Mouse (Mus musculus) heart, embryonic 15.5 days (tissue): ENCODE data around the gene Tet3. TPM values are rescaled to one million over a fixed set of nuclear protein-coding genes. Genes with fewer than 3 reads are reported as not detected.
"Not testable (repeated sequence)": the region's sequence is repeated elsewhere in the genome, so short reads cannot be mapped to it uniquely, and the experiment has no call there.

Source experiments
- ATAC-seq: fragments of 200-750 bp; cut with Nextera tagmentation; replicated peaks from 2 replicates; pipeline ENCODE4 v1.8.0; 2017; ENCODE audit warnings: low read depth, moderate TSS enrichment; ENCODE audit not compliant: insufficient number of reproducible peaks, insufficient read depth, low FRiP score
- H3K27ac ChIP-seq: fragments of 300-500 bp; sonication (generic); 2 replicates; pipeline ENCODE4 v1.5.1; 2015; ENCODE audit warnings: mild to moderate bottlenecking, inconsistent platforms
- H3K27me3 ChIP-seq: fragments of 300-500 bp; sonication (generic); 2 replicates; pipeline ENCODE4 v1.6.1; 2015; ENCODE audit warnings: inconsistent platforms
- H3K36me3 ChIP-seq: fragments of 300-500 bp; sonication (generic); 2 replicates; pipeline ENCODE4 v1.6.1; 2015; ENCODE audit warnings: mild to moderate bottlenecking, inconsistent platforms
- H3K4me1 ChIP-seq: fragments of 300-500 bp; sonication (generic); replicated peaks from 2 replicates; pipeline ENCODE4 v1.6.1; 2015; ENCODE audit warnings: inconsistent platforms
- H3K4me2 ChIP-seq: fragments of 300-500 bp; sonication (generic); 2 replicates; pipeline ENCODE4 v1.6.1; 2015; ENCODE audit warnings: inconsistent platforms, mild to moderate bottlenecking, moderate library complexity
- H3K4me3 ChIP-seq: fragments of 300-500 bp; sonication (generic); 2 replicates; pipeline ENCODE4 v1.5.1; 2015; ENCODE audit warnings: mild to moderate bottlenecking, inconsistent platforms
- H3K9ac ChIP-seq: fragments of 300-500 bp; sonication (generic); 2 replicates; pipeline ENCODE4 v1.6.1; 2015; ENCODE audit warnings: mild to moderate bottlenecking, inconsistent platforms
- H3K9me3 ChIP-seq: fragments of 300-500 bp; sonication (generic); replicated peaks from 2 replicates; pipeline ENCODE4 v1.6.1; 2016; ENCODE audit warnings: inconsistent platforms
- WGBS: fragments of 180-500 bp; shearing (Covaris S2); methylation state at CpG from one replicate; pipeline ENCODE4 v1.1.7; 2015; ENCODE audit warnings: mixed read lengths; 5-methylcytosine and 5-hydroxymethylcytosine counted together
- polyA plus RNA-seq: library from polyadenylated mRNA; unstranded; fragments of >200 nt; fragmentation: Nextera tagmentation; extraction: Ambion mirVana; gene quantifications from 2 replicates; pipeline ENCODE4 v1.2.1, GENCODE M21; 2015

Tet3 gene
- polyA plus RNA-seq, 1 experiment from 2014 or later, result 26.2 TPM

GRCm38 (mm10) chr6:83354856-83355781, 103.8 kb downstream of the Tet3 start:
- Histone ChIP-seq H3K4me2 (no peak overlapping the region), H3K9me3 (no peaks in the 10 kb centered on the region), H3K27me3 (no peaks in the 10 kb centered on the region), H3K9ac (no peak overlapping the region), H3K36me3 (peaks cover 61% of the 10 kb centered on the region), H3K27ac (no peak overlapping the region), H3K4me1 (peaks cover 18% of the 10 kb centered on the region), H3K4me3 (no peak overlapping the region)
- no peak for ATAC-seq
- WGBS, result 84% methylated on average over 9 of the region's 9 CpGs

DNA sequence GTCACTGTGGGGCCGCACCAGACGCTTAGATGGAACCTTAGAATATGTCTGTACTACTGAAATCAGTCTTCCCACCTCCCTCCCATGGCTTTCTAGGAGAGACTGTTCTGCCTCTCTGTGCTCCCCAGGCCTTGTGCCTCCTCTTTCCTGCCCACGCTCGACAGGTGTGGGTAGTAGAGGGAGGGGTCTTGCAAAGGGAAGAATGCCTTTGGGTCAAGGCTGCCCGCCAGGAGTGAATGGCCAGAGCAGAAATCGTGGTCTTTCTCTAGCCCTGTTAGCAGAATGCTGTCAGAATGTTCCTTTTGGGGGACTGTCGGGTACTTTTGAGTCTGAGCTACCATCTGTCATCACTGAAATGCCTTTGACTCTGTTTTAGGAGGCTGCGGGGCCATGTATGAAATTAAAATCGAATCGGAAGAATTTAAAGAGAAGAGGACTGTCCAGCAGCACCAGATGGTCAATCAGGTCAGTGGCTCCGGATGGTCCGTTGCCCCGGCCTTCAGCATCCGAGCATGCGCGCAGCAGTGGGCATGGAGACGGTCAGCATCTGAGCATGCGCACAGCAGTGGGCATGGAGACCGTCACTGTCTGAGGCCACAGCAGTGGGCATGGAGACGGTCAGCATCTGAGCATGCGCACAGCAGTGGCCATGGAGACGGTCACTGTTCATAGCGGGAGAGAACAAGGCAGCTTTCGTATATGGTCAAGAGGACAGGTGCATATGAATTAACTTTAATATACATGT, 106.0 kb downstream of the Tet3 start:
- no peaks in the 10 kb centered on the region for H3K9me3 ChIP-seq
- no peak overlapping the region for H3K4me3 ChIP-seq
- H3K27ac ChIP-seq, result no peak overlapping the region
- H3K27me3 ChIP-seq, result no peaks in the 10 kb centered on the region
- H3K36me3 ChIP-seq, result peaks cover 41% of the 10 kb centered on the region
- 91% methylated on average over 24 of the region's 24 CpGs for WGBS
- no peak overlapping the region for H3K9ac ChIP-seq
- no peak overlapping the region for H3K4me2 ChIP-seq
- H3K4me1 ChIP-seq, result peaks cover 30% of the 10 kb centered on the region
- ATAC-seq, result no peak

DNA sequence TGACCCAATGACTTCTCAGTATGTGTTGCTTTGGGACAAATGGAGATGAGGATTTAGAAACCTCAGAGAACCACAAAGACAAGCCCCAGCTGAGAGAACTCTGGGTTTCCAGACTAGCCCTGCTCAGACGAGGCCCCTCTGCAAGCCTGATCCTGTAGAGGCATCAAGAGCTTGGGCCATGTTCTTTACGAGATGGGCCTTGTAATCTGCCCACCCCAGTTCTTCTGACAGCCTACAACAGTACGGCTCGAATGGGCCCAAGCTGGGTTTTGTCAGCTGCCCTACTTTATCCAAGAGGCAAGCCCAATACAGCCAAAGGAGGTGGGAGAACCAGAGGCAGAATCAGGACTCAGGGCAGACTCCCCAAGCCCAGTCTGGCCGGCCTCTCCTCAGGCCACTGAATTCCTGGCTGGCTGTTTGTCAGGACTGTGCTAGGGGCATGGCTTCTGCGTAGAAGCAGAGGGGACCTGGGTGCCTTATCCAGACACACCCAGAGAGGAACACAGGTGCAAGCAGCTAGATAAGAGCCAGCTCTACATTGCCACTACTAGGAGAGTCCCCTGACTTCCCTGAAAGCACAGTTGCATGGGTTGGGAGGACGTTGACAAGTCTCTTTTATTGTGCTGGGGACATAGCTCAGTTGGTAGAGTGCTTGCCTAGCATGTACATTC, 107.3 kb downstream of the Tet3 start:
- Histone ChIP-seq H3K36me3 (peaks cover 34% of the 10 kb centered on the region), H3K4me3 (no peak overlapping the region), H3K9ac (no peak overlapping the region), H3K4me2 (no peak overlapping the region), H3K27ac (no peak overlapping the region), H3K9me3 (no peaks in the 10 kb centered on the region), H3K27me3 (no peaks in the 10 kb centered on the region), H3K4me1 (peaks cover 26% of the 10 kb centered on the region)
- no peak for ATAC-seq
- WGBS, result 77% methylated on average over 7 of the region's 7 CpGs

DNA sequence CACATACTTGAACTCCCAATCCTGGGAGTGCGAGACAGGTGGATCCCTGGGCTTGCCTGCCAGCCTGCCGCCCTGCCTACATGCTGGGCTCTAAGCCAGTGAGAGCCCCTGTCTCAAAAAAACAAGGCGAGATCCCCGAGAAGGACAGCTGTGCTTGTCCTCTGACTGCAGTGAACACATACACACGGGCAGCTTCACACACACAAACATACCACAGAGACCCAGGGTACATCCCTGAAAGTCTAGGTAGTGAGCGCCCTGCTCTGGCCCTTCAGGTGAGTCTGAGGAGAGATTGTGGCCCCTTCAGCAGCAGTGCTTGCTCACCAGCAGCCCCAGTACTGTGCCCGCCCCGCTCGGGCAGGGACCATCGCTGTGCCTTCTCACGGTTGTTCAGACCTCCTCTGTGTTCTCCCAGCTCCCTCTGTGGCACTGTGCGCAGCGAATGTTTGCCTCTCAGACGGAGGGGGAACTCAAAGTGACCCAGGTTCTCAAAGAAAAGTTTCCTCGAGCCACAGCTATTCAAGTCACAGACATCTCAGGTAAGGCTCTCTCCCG, 108.0 kb downstream of the Tet3 start:
- no peak overlapping the region for H3K4me3 ChIP-seq
- peaks cover 26% of the 10 kb centered on the region for H3K4me1 ChIP-seq
- WGBS, result 85% methylated on average over 16 of the region's 16 CpGs
- no peaks in the 10 kb centered on the region for H3K27me3 ChIP-seq
- ATAC-seq, result no peak
- H3K4me2 ChIP-seq, result no peak overlapping the region
- H3K27ac ChIP-seq, result no peak overlapping the region
- no peaks in the 10 kb centered on the region for H3K9me3 ChIP-seq
- no peak overlapping the region for H3K9ac ChIP-seq
- H3K36me3 ChIP-seq, result peaks cover 34% of the 10 kb centered on the region

DNA sequence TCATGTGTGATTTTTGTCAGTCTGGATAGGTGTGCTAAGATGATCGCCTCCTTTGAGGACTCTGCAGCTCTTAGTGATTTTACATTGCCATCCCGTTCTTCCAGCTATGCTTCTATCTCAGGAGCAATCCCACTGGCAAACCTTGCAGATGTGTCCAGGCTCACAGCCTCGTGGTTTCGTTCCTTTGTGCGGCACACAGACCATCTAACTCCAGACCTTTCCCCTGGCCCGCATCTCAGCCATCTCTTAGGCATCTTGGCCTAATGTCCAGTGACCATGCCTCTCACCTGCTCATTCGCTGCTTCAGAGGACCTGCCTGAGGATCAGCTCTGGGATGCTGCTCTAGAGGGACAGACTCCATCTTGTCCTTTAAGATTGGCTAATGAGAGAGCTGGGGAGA, 108.7 kb downstream of the Tet3 start:
- no peaks in the 10 kb centered on the region for H3K27me3 ChIP-seq
- H3K9ac ChIP-seq, result peak overlapping the region; percentile 95
- no peak overlapping the region for H3K27ac ChIP-seq
- WGBS, result 76% methylated on average over 7 of the region's 7 CpGs
- peak overlapping the region; percentile 85 for H3K4me2 ChIP-seq
- peaks cover 27% of the 10 kb centered on the region for H3K36me3 ChIP-seq
- peak overlapping the region; percentile 80 for H3K4me3 ChIP-seq
- no peak for ATAC-seq
- no peaks in the 10 kb centered on the region for H3K9me3 ChIP-seq
- peaks cover 26% of the 10 kb centered on the region for H3K4me1 ChIP-seq

DNA sequence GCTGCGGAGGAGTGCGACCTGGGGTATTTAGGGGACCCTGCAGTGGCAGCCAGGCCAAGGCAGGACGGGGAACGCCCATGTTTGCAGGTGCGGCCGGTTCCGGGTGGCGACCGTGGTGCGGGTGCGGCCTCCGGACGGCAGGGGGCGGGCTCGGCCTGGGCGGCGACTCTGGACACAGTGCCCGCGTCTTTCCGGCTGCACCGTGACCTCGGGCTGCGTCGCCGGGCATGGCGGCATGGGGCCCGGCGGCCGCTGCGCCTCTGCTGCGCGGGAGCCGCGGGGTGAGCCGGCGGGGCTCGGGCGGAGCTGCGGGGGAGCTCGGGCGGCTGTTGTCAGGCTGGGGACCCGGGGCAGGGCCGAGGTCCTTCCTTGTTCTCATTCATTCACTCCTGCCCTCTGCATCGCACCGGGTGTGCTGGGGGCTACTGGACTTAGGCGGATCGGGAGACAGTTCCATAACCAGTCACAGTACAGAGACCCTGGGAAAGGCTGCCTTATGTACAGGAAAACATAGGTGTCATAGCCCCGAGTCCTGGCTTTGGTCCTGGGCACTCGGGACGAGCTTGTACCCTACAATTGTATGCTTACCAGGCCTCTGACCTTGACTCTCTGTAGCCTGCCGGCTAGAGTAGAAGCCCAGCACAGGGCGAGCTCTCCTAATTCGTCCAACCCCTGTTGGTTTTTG, 109.5 kb downstream of the Tet3 start:
- Histone ChIP-seq H3K4me1 (peaks cover 26% of the 10 kb centered on the region), H3K36me3 (peaks cover 20% of the 10 kb centered on the region), H3K27ac (peak overlapping the region; percentile 70), H3K27me3 (no peaks in the 10 kb centered on the region), H3K9ac (peak overlapping the region; percentile 95), H3K4me2 (peak overlapping the region; percentile 85), H3K4me3 (peak overlapping the region; percentile 80), H3K9me3 (no peaks in the 10 kb centered on the region)
- WGBS, result under 1% methylated on average over 53 of the region's 53 CpGs
- peak; percentile 94 for ATAC-seq

DNA sequence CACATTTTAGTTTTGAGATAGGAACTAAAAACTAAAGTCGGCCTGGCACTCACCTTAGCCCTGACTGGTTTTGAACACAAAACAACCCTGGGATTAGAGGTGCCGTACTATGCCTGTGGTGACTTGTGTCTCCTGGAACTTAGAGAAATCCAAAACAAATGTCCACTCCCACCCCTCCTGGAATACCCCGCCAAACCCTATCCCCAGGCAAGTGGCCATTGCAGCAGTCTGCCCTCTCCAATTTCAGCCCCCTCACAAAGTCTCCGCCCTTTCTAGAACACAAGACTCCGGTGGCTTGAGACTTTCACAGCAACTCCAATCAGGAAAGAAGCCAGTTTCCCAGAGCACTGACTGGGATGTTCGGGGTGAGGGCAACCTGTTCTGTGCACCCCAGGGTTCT, 110.0 kb downstream of the Tet3 start, which contains the start of gene Bola3:
Gene Bola3, plus strand, starts transcription at position 275 of the 400 bp plus-strand sequence.
- Histone ChIP-seq H3K4me3 (peak within 1 kb of the TSS; percentile 80), H3K9me3 (no peaks in the 10 kb centered on the region), H3K4me1 (peaks cover 26% of the 10 kb centered on the region), H3K9ac (peak within 1 kb of the TSS; percentile 95), H3K4me2 (peak within 1 kb of the TSS; percentile 85), H3K36me3 (peaks cover 14% of the 10 kb centered on the region; the same call in 1 of the 2 replicates), H3K27ac (peak within 1 kb of the TSS; percentile 70), H3K27me3 (no peaks in the 10 kb centered on the region)
- ATAC-seq, result peak; percentile 17; the same call in 1 of the 2 replicates
- WGBS, result 30% methylated on average over 6 of the region's 6 CpGs

GRCm38 (mm10) chr6:83347916-83348315, 111.0 kb downstream of the Tet3 start:
- H3K9me3 ChIP-seq, result no peaks in the 10 kb centered on the region
- 87% methylated on average over 3 of the region's 3 CpGs for WGBS
- H3K27ac ChIP-seq, result no peak overlapping the region
- peaks cover 8% of the 10 kb centered on the region; the same call in 1 of the 2 replicates for H3K36me3 ChIP-seq
- H3K4me2 ChIP-seq, result no peak overlapping the region
- no peak for ATAC-seq
- no peaks in the 10 kb centered on the region for H3K27me3 ChIP-seq
- no peak overlapping the region for H3K9ac ChIP-seq
- peaks cover 26% of the 10 kb centered on the region for H3K4me1 ChIP-seq
- H3K4me3 ChIP-seq, result no peak overlapping the region

DNA sequence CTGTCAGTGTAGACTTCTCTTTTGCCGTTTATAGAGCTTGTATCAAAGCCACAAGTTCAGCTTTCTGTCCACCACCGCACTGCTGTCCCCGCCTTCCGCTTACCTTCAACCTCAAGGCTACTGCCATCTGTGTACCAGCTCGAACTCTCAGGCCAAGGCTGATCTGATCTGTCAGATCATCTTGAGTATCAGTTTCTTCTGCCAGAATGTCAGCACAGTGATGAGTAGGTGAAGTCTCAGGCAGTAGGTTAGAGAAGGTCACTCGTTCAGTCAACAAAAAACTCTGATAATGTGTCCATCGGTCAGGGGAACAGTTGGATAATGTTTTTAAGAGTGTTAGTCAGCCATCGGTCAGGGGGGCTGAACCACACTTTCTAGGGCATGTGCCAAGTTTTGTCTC, 113.6 kb downstream of the Tet3 start:
- H3K4me3 ChIP-seq, H3K4me2 ChIP-seq, ATAC-seq, H3K9me3 ChIP-seq, H3K27ac ChIP-seq, H3K9ac ChIP-seq, H3K27me3 ChIP-seq: not testable (repeated sequence)
- Histone ChIP-seq H3K4me1 (peaks cover 14% of the 10 kb centered on the region), H3K36me3 (peaks cover 22% of the 10 kb centered on the region)
- 87% methylated on average over 8 of the region's 8 CpGs for WGBS

DNA sequence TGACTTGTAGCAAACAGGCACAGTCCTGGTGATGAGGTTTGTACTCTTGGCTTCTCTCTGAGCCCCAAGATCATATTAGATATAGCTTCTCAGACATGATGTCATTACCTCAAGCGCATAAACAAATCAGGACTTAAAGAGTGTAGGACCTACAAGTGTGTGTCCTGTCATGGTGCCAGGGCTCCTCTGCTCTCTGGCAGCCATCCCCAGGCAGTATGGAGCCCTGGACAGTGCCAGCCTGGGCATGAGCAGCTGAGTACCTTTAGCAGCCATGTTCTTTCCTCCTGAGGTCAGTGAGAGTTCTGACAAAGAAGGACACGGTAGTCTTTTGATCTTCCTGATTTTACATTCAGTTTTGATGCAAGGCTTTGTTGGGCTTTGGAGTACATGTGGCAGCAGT, 115.9 kb downstream of the Tet3 start:
- Histone ChIP-seq H3K9me3 (no peaks in the 10 kb centered on the region), H3K36me3 (peaks cover 44% of the 10 kb centered on the region)
- ATAC-seq, result no peak

More for the DNA sequence above, 115.9 kb downstream of the Tet3 start:
- WGBS, result 88% methylated on average over 2 of the region's 2 CpGs
- no peak overlapping the region for H3K4me3 ChIP-seq
- H3K27ac ChIP-seq, result no peak overlapping the region
- no peaks in the 10 kb centered on the region; the same call in 1 of the 2 replicates for H3K4me1 ChIP-seq
- H3K4me2 ChIP-seq, result no peak overlapping the region
- H3K27me3 ChIP-seq, result no peaks in the 10 kb centered on the region
- no peak overlapping the region for H3K9ac ChIP-seq
